In genomic region chr7:34739371-34739770, GRCm38 (mm10) we compare ENCODE assay signal across 16 mouse cellular contexts.
"Had no signal": no experiment of that assay in that cellular context is flagged by ENCODE, and none has a peak within 500 bp of the region (broad histone marks: within the 10 kb centered on the region; RNA-seq: fewer than 3 reads in every experiment).

No protein-coding gene starts in this region.

- H3K4me3 ChIP-seq: limb, embryonic 12.5 days; limb, embryonic 15.5 days; lung, embryonic 15.5 days; stomach, embryonic 15.5 days had no signal

- H3K9me3 ChIP-seq: limb, embryonic 15.5 days; lung, embryonic 15.5 days; stomach, embryonic 15.5 days had no signal

- H3K27me3 ChIP-seq: limb, embryonic 12.5 days; limb, embryonic 15.5 days; lung, embryonic 15.5 days; stomach, embryonic 15.5 days had no signal

- H3K27ac ChIP-seq: limb, embryonic 12.5 days; limb, embryonic 15.5 days; liver, embryonic 14.5 days; lung, embryonic 15.5 days; stomach, embryonic 15.5 days had no signal

- H3K36me3 ChIP-seq: limb, embryonic 12.5 days; limb, embryonic 15.5 days; lung, embryonic 15.5 days; stomach, embryonic 15.5 days had no signal

- ATAC-seq: liver, postnatal 0 days had no signal

- H3K4me2 ChIP-seq: limb, embryonic 12.5 days; limb, embryonic 15.5 days; liver, embryonic 11.5 days; lung, embryonic 15.5 days; midbrain, embryonic 11.5 days; stomach, embryonic 15.5 days had no signal

- H3K4me1 ChIP-seq: limb, embryonic 12.5 days; limb, embryonic 15.5 days; lung, embryonic 15.5 days; stomach, embryonic 15.5 days had no signal

- H3K9ac ChIP-seq: limb, embryonic 12.5 days; limb, embryonic 15.5 days; liver, embryonic 14.5 days; liver, postnatal 0 days; lung, embryonic 15.5 days; stomach, embryonic 15.5 days had no signal

- DNase-seq: kidney, adult 11 months; kidney, adult 8-10 months; kidney, postnatal 25 days; left cerebral cortex, postnatal 4 days; liver, postnatal 0 days; lung, postnatal 10 days; lung, postnatal 4 days; midbrain, embryonic 14.5 days; thymus, postnatal 25 days had no signal
